Mouse (Mus musculus) heart, postnatal 0 days (tissue): ENCODE data around the gene Amacr.

Experiments
- CTCF ChIP-seq: IDR thresholded peaks from 2 replicates; pipeline ENCODE4 v1.5.1; 2016; ENCODE audit warnings: antibody characterized with exemption, control low read depth, low read depth
- EP300 ChIP-seq: IDR thresholded peaks from 2 replicates; pipeline ENCODE4 v1.6.1; 2016; ENCODE audit warnings: antibody characterized with exemption, low read depth

DNA sequence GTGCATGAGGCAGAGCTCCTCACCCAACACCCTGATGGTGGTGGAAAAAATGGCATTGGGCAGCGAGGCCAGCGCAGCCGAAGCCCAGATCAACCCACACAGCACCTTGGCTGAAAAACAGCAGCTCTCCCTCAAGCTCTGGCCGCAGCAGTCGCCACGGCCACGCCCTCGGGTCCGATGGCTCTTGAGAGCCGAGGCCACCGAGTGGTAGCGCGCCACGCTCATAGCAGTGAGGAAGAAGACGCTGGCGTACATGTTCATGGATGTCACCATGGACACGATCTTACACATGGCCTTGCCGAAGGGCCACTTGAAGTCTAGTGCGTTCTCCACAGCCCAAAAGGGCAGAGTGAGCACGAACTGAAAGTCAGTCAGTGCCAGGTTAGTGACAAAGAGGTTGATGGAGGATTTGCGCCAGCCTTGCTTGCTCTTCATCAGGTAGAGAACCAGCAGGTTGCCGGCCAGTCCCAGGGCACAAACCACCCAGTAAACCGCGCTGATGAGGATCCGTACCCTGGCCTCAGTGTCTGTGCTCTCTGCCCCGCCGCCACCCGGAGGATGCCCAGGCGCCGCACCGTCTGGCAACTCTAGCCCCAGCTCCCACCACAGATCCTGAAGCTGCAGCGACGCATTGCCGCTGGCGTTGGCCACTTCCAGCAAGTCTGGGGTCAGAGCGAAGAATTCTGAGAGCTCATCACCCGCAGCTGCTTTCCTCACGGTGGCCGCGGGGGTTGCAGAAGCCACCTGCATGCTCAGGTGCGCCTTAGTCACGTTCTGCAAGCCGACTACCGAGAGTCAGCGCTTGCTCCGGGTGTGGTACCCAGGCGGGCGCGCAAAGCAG is 55.2 kb downstream of the Amacr start:
- TF ChIP-seq CTCF, result no peak
- TF ChIP-seq EP300, result no peak
